Mouse (Mus musculus): ENCODE results near the gene Cux2. TPM values are rescaled to one million over a fixed set of nuclear protein-coding genes. Genes with fewer than 3 reads are reported as not detected.

Cux2 gene
- polyA plus RNA-seq, 1 experiment from 2014 or later: 1.5 TPM

- no peaks in the 10 kb centered on the region for H3K36me3 ChIP-seq (ENCODE audit: control insufficient read depth, insufficient read depth)
- no peak overlapping the region for H3K4me2 ChIP-seq (replicated peaks; ENCODE audit: low read depth)
- WGBS: 81% methylated on average over 7 of the region's 7 CpGs
- H3K27ac ChIP-seq (ENCODE audit: low read depth, low read length): no peak overlapping the region
- H3K4me1 ChIP-seq (replicated peaks; ENCODE audit: control insufficient read depth, insufficient read depth, low read length): no peaks in the 10 kb centered on the region
- H3K4me3 ChIP-seq (ENCODE audit: low read depth, low read length): no peak overlapping the region
- no peaks in the 10 kb centered on the region for H3K9me3 ChIP-seq (ENCODE audit: control insufficient read depth)
- ATAC-seq: no peak
- no peak overlapping the region for H3K9ac ChIP-seq (ENCODE audit: low read depth, low read length)
- peak; percentile 61 for TF ChIP-seq CTCF (IDR thresholded peaks at IDR 0.05; ENCODE audit: low read depth)
- no peaks in the 10 kb centered on the region for H3K27me3 ChIP-seq (replicated peaks; ENCODE audit: control insufficient read depth, insufficient read depth, low read length)
These were observed 29.9 kb upstream of the Cux2 start for GRCm38 (mm10) chr5:122079796-122080195.

DNA sequence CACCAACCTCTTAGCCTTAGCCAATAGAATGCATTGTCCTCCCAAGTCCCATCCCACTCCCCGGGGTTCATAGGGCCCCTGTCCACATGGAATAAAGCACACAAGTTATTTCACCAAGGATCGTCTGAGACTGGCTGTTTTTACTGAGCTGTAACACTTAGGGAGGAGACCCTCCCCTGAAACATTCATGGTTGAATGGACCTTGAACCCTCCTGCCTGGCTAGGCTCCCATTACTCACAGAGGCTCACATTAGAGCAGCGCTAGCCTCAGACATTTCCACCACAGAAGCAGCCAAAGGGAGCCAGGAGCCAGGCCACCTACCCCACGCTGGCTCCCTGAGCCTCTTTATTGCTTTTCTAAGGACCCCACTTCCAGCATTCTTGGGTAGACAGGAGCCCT, 27.3 kb upstream of the Cux2 start:
- no peak for ATAC-seq
- Histone ChIP-seq H3K4me1 (replicated peaks; ENCODE audit: control insufficient read depth, insufficient read depth, low read length) (no peaks in the 10 kb centered on the region), H3K4me2 (replicated peaks; ENCODE audit: low read depth) (no peak overlapping the region), H3K9me3 (ENCODE audit: control insufficient read depth) (no peaks in the 10 kb centered on the region), H3K36me3 (ENCODE audit: control insufficient read depth, insufficient read depth) (no peaks in the 10 kb centered on the region), H3K4me3 (ENCODE audit: low read depth, low read length) (no peak overlapping the region), H3K27me3 (replicated peaks; ENCODE audit: control insufficient read depth, insufficient read depth, low read length) (no peaks in the 10 kb centered on the region), H3K9ac (ENCODE audit: low read depth, low read length) (no peak overlapping the region), H3K27ac (ENCODE audit: low read depth, low read length) (no peak overlapping the region)
- no peak for TF ChIP-seq CTCF (IDR thresholded peaks at IDR 0.05; ENCODE audit: low read depth)
- WGBS: 47% methylated on average over 4 of the region's 4 CpGs

DNA sequence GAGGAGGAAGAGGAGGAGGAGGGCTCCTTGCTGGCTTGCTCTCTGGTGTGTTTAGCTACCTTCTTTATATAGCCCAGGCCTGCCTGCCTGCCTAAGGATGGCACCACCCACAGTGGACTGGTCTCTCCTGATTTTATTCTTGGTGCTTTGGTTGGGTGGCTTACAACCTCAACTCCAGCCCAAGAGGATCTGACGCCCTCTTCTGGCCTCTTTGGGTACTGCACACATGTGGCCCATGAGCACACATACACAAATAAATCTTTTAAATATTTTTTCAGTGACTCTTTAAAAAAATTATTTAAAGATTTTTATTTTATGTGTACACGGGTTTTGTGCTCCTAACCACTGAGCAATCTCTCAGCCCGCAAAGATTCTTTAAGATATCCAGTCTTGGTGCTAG, 25.8 kb upstream of the Cux2 start:
- TF ChIP-seq CTCF (IDR thresholded peaks at IDR 0.05; ENCODE audit: low read depth): peak; percentile 49
- H3K27me3 ChIP-seq (replicated peaks; ENCODE audit: control insufficient read depth, insufficient read depth, low read length): no peaks in the 10 kb centered on the region
- no peaks in the 10 kb centered on the region for H3K4me1 ChIP-seq (replicated peaks; ENCODE audit: control insufficient read depth, insufficient read depth, low read length)
- no peak overlapping the region for H3K9ac ChIP-seq (ENCODE audit: low read depth, low read length)
- no peak overlapping the region for H3K4me3 ChIP-seq (ENCODE audit: low read depth, low read length)
- no peaks in the 10 kb centered on the region for H3K9me3 ChIP-seq (ENCODE audit: control insufficient read depth)
- no peaks in the 10 kb centered on the region for H3K36me3 ChIP-seq (ENCODE audit: control insufficient read depth, insufficient read depth)
- no peak for ATAC-seq
- H3K4me2 ChIP-seq (replicated peaks; ENCODE audit: low read depth): no peak overlapping the region
- WGBS: 57% methylated on average over 3 of the region's 3 CpGs
- H3K27ac ChIP-seq (ENCODE audit: low read depth, low read length): no peak overlapping the region

DNA sequence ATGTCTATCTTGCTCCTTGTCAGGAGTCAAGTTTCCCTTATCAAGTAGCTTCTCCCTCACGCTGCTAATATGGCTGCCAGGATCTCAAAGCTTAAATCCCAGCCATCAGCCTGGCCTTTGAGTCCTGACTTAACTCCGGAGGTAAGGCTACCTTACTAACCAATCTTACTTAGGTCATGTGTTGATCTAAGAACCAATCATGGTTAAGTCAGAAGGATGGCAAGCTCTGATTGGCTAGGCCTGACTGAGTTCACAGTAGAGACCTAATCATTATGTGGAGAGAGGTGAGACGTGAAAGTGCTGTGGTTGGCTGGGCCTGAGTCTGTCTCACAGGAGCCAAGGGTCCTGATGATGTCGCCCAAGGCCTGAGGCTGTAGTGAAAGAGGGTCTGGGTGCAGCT, 22.1 kb upstream of the Cux2 start:
- TF ChIP-seq CTCF (IDR thresholded peaks at IDR 0.05; ENCODE audit: low read depth): no peak
- ATAC-seq: no peak
- Histone ChIP-seq H3K4me2 (replicated peaks; ENCODE audit: low read depth) (no peak overlapping the region), H3K4me1 (replicated peaks; ENCODE audit: control insufficient read depth, insufficient read depth, low read length) (no peaks in the 10 kb centered on the region), H3K9ac (ENCODE audit: low read depth, low read length) (no peak overlapping the region), H3K4me3 (ENCODE audit: low read depth, low read length) (no peak overlapping the region), H3K27me3 (replicated peaks; ENCODE audit: control insufficient read depth, insufficient read depth, low read length) (no peaks in the 10 kb centered on the region), H3K9me3 (ENCODE audit: control insufficient read depth) (no peaks in the 10 kb centered on the region), H3K36me3 (ENCODE audit: control insufficient read depth, insufficient read depth) (no peaks in the 10 kb centered on the region), H3K27ac (ENCODE audit: low read depth, low read length) (no peak overlapping the region)
- 79% methylated on average over 4 of the region's 4 CpGs for WGBS

- 69% methylated on average over 16 of the region's 16 CpGs for WGBS
- H3K27ac ChIP-seq (ENCODE audit: low read depth, low read length): no peak overlapping the region
- no peak overlapping the region for H3K9ac ChIP-seq (ENCODE audit: low read depth, low read length)
- no peak for TF ChIP-seq CTCF (IDR thresholded peaks at IDR 0.05; ENCODE audit: low read depth)
- ATAC-seq: no peak
- H3K4me2 ChIP-seq (replicated peaks; ENCODE audit: low read depth): no peak overlapping the region
- no peaks in the 10 kb centered on the region for H3K4me1 ChIP-seq (replicated peaks; ENCODE audit: control insufficient read depth, insufficient read depth, low read length)
- no peaks in the 10 kb centered on the region for H3K27me3 ChIP-seq (replicated peaks; ENCODE audit: control insufficient read depth, insufficient read depth, low read length)
- H3K36me3 ChIP-seq (ENCODE audit: control insufficient read depth, insufficient read depth): no peaks in the 10 kb centered on the region
- H3K4me3 ChIP-seq (ENCODE audit: low read depth, low read length): no peak overlapping the region
- H3K9me3 ChIP-seq (ENCODE audit: control insufficient read depth): no peaks in the 10 kb centered on the region
These were observed 21.3 kb upstream of the Cux2 start for GRCm38 (mm10) chr5:122070963-122071800.

- Histone ChIP-seq H3K9me3 (ENCODE audit: control insufficient read depth) (no peaks in the 10 kb centered on the region), H3K4me2 (replicated peaks; ENCODE audit: low read depth) (no peak overlapping the region), H3K27me3 (replicated peaks; ENCODE audit: control insufficient read depth, insufficient read depth, low read length) (no peaks in the 10 kb centered on the region), H3K4me3 (ENCODE audit: low read depth, low read length) (no peak overlapping the region), H3K36me3 (ENCODE audit: control insufficient read depth, insufficient read depth) (no peaks in the 10 kb centered on the region), H3K4me1 (replicated peaks; ENCODE audit: control insufficient read depth, insufficient read depth, low read length) (no peaks in the 10 kb centered on the region), H3K9ac (ENCODE audit: low read depth, low read length) (no peak overlapping the region), H3K27ac (ENCODE audit: low read depth, low read length) (no peak overlapping the region)
- WGBS: 78% methylated on average over 13 of the region's 13 CpGs
- ATAC-seq: no peak
- TF ChIP-seq CTCF (IDR thresholded peaks at IDR 0.05; ENCODE audit: low read depth): no peak
These were observed 18.7 kb upstream of the Cux2 start for GRCm38 (mm10) chr5:122068563-122068962.

Data from intestine, postnatal 0 days (tissue).